Mouse (Mus musculus): ENCODE results near the gene Ly75.

Gene Ly75

GRCm38 (mm10) chr2:60382858-60383669 lies at the start of gene Ly75:
Gene Ly75 (minus strand): TSS chr2:60383303.
- peak; percentile 92 for DNase-seq (ENCODE audit: low spot score)

- DNase-seq (ENCODE audit: low spot score), result no peak
Measured at GRCm38 (mm10) chr2:60430315-60431021, 47.4 kb upstream of the Ly75 start.

GRCm38 (mm10) chr2:60418075-60418474 lies 35.0 kb upstream of the Ly75 start:
- peak; percentile 88 for DNase-seq (ENCODE audit: low spot score)

DNA sequence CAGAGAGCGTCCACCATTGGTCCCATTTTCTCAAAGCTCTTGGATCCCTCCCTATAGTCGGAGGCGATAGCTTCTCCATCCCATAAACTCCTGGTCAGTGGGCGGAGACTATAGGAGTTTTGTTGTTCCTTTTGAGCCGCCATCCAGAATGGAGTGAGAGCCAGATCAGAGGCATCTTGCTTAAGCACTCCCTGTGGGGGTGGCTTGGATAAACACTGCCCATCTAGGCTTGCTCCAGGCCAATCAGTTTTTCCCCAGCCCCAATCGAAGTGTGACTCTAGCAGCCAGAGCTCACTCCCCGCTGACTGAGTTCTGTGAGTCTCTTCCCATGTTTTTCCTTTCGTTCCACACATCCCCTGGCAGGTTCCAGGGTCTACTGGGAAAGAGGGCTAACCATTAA lies 31.2 kb upstream of the Ly75 start:
- peak; percentile 18 for DNase-seq (ENCODE audit: low spot score)

GRCm38 (mm10) chr2:60413006-60413650 lies 30.0 kb upstream of the Ly75 start:
- DNase-seq (ENCODE audit: low spot score), result peak; percentile 10

- DNase-seq (ENCODE audit: low spot score), result no peak
Measured at GRCm38 (mm10) chr2:60411181-60411580, 28.1 kb upstream of the Ly75 start.

DNA sequence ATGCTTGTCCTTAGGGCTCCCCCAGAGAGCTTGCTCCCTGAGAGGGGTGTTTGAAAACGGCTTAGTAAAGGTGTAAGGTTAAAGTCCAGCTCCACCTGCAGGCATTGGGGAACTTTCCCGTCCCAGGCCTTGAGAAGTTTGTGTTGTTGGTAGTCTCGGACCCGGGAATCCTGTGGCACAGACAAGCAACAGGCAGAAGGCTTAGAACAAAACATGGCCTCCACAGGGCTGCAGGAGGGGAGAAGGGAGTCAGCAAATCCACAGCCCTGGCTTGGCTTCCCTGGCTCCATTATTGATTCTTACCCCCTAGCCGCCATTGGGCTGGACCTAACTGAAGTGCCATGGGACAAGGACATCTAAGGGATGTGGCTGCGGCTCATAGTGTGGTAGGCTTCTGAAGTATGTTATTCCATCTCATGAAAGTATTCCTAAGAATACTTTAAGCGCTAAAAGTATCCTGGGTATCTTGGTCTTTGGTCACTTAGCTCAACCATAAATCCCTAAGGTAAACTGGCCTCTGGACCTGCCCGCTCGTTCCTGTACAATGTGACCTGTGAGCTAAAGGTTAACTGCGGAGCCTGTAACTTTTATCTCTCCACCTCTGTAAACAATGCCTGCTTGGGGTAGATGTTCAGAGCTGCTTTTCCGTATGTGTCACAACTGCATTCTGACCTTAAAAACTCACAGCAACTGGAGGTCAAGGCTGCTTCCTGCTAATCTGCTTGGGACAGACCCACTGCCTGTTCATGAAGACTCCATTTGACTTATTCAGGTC lies 27.1 kb upstream of the Ly75 start:
- peak; percentile 10 for DNase-seq (ENCODE audit: low spot score)

DNA sequence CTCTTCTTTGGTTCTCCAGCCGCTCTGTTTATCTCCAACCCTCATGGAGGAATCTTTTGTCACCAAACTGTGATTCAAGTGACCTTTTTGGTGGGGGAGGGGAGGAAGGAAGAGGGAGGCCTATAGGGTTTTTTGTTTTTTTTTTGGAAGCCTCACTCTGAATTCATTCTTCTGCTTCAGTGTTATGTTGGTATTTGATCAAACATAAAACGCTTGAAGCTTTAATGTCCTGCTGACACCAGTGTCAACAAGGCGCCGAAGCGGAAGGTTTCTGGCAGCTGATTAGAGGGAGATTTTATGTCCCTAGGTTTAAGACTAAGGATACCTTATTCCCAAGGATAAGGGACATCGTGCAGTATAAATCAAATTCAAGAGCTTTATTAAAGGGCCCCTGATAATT lies 26.1 kb upstream of the Ly75 start:
- no peak for DNase-seq (ENCODE audit: low spot score)

DNA sequence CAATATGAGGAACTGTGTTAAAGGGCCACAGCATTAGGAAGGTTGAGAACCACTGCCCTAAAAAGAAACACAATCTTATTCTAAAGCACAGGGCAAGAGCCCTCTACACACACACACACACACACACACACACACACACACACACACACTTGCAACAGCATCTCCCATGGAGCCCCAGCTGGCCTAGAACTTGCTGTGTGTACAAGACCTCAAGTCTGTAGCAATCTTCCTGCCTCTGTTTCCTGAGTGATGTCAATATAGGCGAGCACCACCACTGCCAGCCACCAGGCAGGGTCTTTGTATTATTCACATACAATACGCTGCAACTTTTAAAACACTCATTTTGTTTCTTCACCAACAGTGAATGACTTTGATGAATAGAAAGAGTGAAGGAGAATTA lies 24.3 kb upstream of the Ly75 start:
- DNase-seq (ENCODE audit: low spot score), result no peak

GRCm38 (mm10) chr2:60405431-60405830 lies 22.3 kb upstream of the Ly75 start:
- DNase-seq (ENCODE audit: low spot score), result no peak

GRCm38 (mm10) chr2:60404763-60405162 lies 21.7 kb upstream of the Ly75 start:
- DNase-seq (ENCODE audit: low spot score), result no peak

- DNase-seq (ENCODE audit: low spot score), result no peak
Measured at GRCm38 (mm10) chr2:60401694-60402093, 18.6 kb upstream of the Ly75 start.

DNA sequence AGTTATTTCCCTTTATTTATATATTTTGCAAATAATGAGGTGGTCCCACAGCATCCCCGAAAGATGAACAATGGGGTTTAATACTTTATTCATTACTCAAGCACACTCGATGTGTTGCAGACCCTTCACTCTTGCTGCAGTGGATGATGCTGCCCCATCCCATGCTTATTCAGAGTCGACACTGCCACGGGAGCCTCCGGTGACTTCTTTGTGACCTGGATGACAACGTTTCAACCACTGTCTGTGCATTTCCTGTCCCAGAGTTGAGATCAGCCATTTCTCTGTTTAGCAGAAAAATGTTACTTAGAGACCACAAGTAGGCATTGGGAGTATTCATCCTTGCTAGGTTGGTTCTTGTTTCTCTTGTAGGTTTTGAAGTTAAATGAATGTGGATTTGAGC lies 10.7 kb upstream of the Ly75 start:
- no peak for DNase-seq (ENCODE audit: low spot score)

GRCm38 (mm10) chr2:60392286-60392685 lies 9.2 kb upstream of the Ly75 start:
- DNase-seq (ENCODE audit: low spot score), result no peak

GRCm38 (mm10) chr2:60387363-60387762 lies 4.3 kb upstream of the Ly75 start:
- no peak for DNase-seq (ENCODE audit: low spot score)

DNA sequence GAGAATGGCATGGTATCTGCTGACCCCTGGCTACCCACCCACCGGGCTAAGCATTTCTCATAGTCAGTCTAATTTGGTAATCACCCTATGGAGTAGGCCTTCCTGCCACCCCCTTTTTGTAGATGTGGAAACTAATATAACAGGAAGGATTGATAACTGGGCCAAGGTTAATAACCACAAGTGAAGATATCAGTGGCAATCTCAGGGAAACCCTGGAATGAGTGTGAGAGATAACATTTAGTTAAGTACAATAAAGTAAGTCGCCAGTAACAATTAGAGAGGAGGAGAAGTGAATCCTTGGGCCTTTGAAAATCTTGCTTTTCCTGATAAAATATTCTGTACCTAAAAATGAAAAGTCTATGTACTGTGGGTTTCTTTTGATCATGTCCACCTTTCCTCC lies 3.7 kb upstream of the Ly75 start:
- no peak for DNase-seq (ENCODE audit: low spot score)

DNA sequence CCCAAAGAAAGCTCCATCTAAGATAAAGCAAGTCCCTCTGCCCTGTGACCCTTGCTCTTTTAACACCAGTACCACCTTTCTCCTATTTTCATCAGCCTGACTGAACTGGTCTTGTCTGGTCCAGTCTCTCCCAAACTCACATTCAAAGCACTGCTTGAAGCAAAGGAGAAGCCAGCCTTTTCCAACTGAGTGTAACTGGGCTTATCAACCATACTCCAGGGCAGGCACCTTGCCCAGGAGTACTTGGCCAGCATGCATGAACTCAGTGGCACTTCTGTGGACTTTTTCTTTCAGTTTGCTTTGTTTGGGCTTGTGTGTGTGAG lies 1.6 kb upstream of the Ly75 start:
- no peak for DNase-seq (ENCODE audit: low spot score)

DNA sequence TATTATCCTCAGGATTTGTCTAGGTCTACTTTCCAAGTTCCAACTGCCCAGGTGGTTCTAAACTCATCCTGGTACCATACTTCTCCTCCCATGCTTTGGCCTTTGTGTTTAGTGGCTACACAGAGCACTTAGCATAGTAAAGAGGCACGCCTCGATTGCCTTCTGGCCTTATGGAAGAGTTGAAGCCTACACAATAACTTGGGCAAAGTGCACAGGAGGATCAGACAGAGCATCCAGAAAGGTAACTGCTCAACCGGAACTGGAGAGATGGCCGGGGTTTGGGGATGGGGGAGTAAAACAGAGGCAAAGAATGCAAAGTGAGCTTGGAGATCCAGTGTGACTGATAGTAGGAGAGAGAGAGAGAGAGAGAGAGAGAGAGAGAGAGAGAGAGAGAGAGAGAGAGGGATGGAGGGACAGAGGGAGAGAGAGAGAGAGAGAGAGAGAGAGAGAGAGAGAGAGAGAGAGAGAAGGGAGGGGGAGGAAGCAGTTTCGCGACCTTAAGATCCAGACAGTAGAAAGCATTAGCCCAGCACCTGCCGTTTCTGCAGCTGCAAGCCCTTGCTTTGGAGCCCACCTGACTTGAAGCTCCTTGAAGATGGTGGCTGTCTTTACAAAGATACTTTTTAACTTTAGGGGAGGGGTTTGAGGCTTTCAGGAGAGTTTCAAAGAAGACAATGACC lies 1.1 kb upstream of the Ly75 start:
- DNase-seq (ENCODE audit: low spot score), result no peak

GRCm38 (mm10) chr2:60382346-60382745 lies 757 bp downstream of the Ly75 start:
- DNase-seq (ENCODE audit: low spot score), result no peak

- DNase-seq (ENCODE audit: low spot score), result no peak
Measured at GRCm38 (mm10) chr2:60377260-60377659, 5.8 kb downstream of the Ly75 start.

GRCm38 (mm10) chr2:60375608-60376107 lies 7.4 kb downstream of the Ly75 start:
- no peak for DNase-seq (ENCODE audit: low spot score)

DNA sequence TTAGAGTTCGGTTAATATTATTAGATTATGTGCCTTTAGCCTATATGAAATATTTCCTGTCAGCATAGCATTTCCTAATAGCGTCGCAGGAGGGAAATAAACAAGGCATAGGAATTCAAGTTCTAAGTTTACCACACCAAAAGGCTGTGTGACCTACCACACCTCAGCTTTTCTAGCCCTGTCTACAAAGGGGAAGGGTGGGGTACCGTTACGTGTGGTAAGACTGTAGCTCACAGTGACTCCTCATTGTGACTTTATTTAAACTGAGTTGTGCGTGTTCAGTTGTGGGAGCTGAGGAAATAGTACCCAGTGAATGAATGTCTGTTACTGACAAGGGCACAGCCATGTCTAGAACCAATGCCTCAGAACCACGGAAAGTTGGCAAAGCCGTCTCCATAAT lies 8.0 kb downstream of the Ly75 start:
- no peak for DNase-seq (ENCODE audit: low spot score)

Measured in embryo, embryonic 10 days (tissue).